Mouse (Mus musculus): ENCODE results near the gene Il1rap. TPM values are rescaled to one million over a fixed set of nuclear protein-coding genes. Genes with fewer than 3 reads are reported as not detected.

Il1rap gene
- polyA plus RNA-seq, 1 experiment, result 1.0 TPM

DNA sequence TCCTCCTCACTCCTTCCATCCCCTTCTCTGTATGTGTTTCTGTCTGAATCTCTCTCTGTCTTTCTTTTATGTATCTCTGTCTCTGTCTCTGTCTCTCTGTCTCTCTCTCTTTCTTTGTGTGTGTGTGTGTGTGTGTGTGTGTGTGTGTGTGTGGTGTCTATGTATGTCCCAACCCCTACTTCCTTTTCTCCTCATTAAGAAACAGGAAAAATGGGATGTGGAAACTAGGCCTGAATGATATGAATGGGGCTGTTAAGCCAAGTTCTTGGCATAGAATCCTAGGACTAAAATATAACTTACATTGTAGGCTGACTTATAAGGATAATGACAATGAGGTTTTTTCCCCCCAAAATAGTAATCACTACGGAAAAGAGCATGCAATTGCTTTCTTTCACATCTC, 149.4 kb downstream of the Il1rap start:
- H3K36me3 ChIP-seq (ENCODE audit: control insufficient read depth, insufficient read depth), result no peaks in the 10 kb centered on the region
- no peak overlapping the region for H3K4me2 ChIP-seq (ENCODE audit: low read depth)
- TF ChIP-seq TCF3 (IDR thresholded peaks at IDR 0.05; ENCODE audit: insufficient read length, low read depth), result no peak
- no peak for TF ChIP-seq POLR2A (IDR thresholded peaks at IDR 0.05; ENCODE audit: insufficient read length, low read depth)
- TF ChIP-seq MYOD1 (IDR thresholded peaks at IDR 0.05; ENCODE audit: control insufficient read depth in 1 of 3, insufficient read length in 2 of 3, low read depth in 2 of 3), result no peak
- no peak for TF ChIP-seq MAX (IDR thresholded peaks at IDR 0.05; ENCODE audit: low read depth)
- TF ChIP-seq POLR2AphosphoS2 (IDR thresholded peaks at IDR 0.05; ENCODE audit: insufficient read length, low read depth), result no peak
- no peak for TF ChIP-seq TCF12 (IDR thresholded peaks at IDR 0.05; ENCODE audit: insufficient read depth, poor library complexity, severe bottlenecking)
- TF ChIP-seq E2F4 (IDR thresholded peaks at IDR 0.05; ENCODE audit: insufficient read depth), result no peak
- TF ChIP-seq MYOG (IDR thresholded peaks at IDR 0.05; ENCODE audit: control insufficient read depth in 1 of 3, insufficient read depth in 1 of 3, insufficient read length in 2 of 3, low read depth in 2 of 3), result no peak
- no peak for TF ChIP-seq USF1 (IDR thresholded peaks at IDR 0.05; ENCODE audit: low read depth)
- TF ChIP-seq REST (IDR thresholded peaks at IDR 0.05; ENCODE audit: insufficient read depth, insufficient read length), result no peak
- TF ChIP-seq CEBPB (IDR thresholded peaks at IDR 0.05; ENCODE audit: insufficient read depth, poor library complexity, severe bottlenecking), result no peak
- no peak for TF ChIP-seq SRF (IDR thresholded peaks at IDR 0.05; ENCODE audit: control insufficient read depth, insufficient read length, low read depth)
- no peak overlapping the region for H3K4me3 ChIP-seq
- no peaks in the 10 kb centered on the region for H3K79me2 ChIP-seq (ENCODE audit: control insufficient read depth, insufficient read depth)
- H3K27me3 ChIP-seq (ENCODE audit: control insufficient read depth, insufficient read depth, insufficient read length), result no peaks in the 10 kb centered on the region
- H3ac ChIP-seq (ENCODE audit: control insufficient read depth, insufficient read length), result no peak overlapping the region

DNA sequence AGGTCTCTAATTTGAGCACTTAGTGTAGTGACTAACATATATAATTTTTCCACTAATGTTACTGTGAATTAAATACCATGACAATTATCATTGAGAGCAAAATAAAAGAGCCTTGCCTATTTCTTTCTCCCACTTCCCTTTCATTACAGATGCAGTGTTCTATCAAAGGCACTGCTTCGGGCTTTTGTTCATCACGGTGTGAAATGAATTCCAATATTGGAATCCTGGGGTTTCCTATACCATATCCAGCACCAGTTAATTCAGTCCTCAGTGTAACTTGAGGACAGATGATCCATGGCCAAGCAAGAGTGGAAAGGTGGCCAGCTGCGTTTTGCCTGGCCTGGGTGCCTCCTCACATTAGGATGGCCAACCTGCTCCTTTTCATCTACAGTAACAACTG, 151.1 kb downstream of the Il1rap start:
- no peaks in the 10 kb centered on the region for H3K36me3 ChIP-seq (ENCODE audit: control insufficient read depth, insufficient read depth)

DNA sequence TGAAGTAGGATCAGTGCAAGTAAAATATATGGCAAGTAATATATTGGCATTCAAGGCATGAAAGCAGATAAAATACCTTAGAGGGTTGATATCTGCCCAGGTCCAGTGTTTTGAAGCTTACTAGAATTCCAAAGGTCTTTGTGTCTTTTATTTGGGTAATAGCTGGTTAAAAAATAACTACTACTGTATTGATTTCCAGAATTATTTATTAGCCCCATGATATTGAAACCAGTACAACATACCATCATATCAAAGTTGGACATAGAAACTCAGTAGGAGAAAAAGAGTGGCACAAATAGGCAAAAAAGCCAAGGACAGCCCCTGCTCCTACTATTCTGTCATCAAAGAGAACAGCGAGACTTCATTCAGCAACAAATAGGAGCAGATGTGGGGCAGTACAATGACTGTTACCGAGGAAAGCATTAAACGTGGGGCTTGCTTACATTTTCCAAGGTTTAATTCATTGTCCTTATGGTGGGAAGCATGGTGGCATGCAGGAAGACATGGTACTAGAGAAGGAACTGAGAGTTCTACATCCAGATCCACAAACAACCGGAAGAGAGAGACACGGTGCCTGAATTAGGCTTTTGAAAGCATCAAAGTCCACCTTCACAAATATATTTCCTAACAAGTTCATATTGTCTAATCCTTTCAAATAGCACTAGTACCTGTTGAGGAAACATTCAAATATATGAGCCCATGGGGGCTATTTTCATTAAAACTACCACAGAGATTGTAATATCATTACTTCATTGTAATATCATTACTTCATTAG, 174.1 kb downstream of the Il1rap start:
- TF ChIP-seq MAX (IDR thresholded peaks at IDR 0.05; ENCODE audit: low read depth) (no peak), REST (IDR thresholded peaks at IDR 0.05; ENCODE audit: insufficient read depth, insufficient read length) (no peak), CEBPB (IDR thresholded peaks at IDR 0.05; ENCODE audit: insufficient read depth, poor library complexity, severe bottlenecking) (no peak), SRF (IDR thresholded peaks at IDR 0.05; ENCODE audit: control insufficient read depth, insufficient read length, low read depth) (no peak), TCF12 (IDR thresholded peaks at IDR 0.05; ENCODE audit: insufficient read depth, poor library complexity, severe bottlenecking) (no peak), POLR2A (IDR thresholded peaks at IDR 0.05; ENCODE audit: insufficient read length, low read depth) (no peak), USF1 (IDR thresholded peaks at IDR 0.05; ENCODE audit: low read depth) (no peak), E2F4 (IDR thresholded peaks at IDR 0.05; ENCODE audit: insufficient read depth) (no peak), TCF3 (IDR thresholded peaks at IDR 0.05; ENCODE audit: insufficient read length, low read depth) (no peak), POLR2AphosphoS2 (IDR thresholded peaks at IDR 0.05; ENCODE audit: insufficient read length, low read depth) (no peak), MYOD1 (IDR thresholded peaks at IDR 0.05; ENCODE audit: control insufficient read depth in 1 of 3, insufficient read length in 2 of 3, low read depth in 2 of 3) (no peak), MYOG (IDR thresholded peaks at IDR 0.05; ENCODE audit: control insufficient read depth in 1 of 3, insufficient read depth in 1 of 3, insufficient read length in 2 of 3, low read depth in 2 of 3) (no peak)
- H3K4me2 ChIP-seq (ENCODE audit: low read depth), result no peak overlapping the region
- no peaks in the 10 kb centered on the region for H3K36me3 ChIP-seq (ENCODE audit: control insufficient read depth, insufficient read depth)
- H3K79me2 ChIP-seq (ENCODE audit: control insufficient read depth, insufficient read depth), result no peaks in the 10 kb centered on the region
- H3K27me3 ChIP-seq (ENCODE audit: control insufficient read depth, insufficient read depth, insufficient read length), result no peaks in the 10 kb centered on the region
- no peak overlapping the region for H3K4me3 ChIP-seq
- H3ac ChIP-seq (ENCODE audit: control insufficient read depth, insufficient read length), result no peak overlapping the region

More for the DNA sequence above, 151.1 kb downstream of the Il1rap start:
- Histone ChIP-seq H3K79me2 (ENCODE audit: control insufficient read depth, insufficient read depth) (no peaks in the 10 kb centered on the region), H3ac (ENCODE audit: control insufficient read depth, insufficient read length) (no peak overlapping the region), H3K4me2 (ENCODE audit: low read depth) (no peak overlapping the region), H3K4me3 (no peak overlapping the region), H3K27me3 (ENCODE audit: control insufficient read depth, insufficient read depth, insufficient read length) (no peaks in the 10 kb centered on the region)
- TF ChIP-seq POLR2A (IDR thresholded peaks at IDR 0.05; ENCODE audit: insufficient read length, low read depth), result no peak
- no peak for TF ChIP-seq TCF3 (IDR thresholded peaks at IDR 0.05; ENCODE audit: insufficient read length, low read depth)
- no peak for TF ChIP-seq MYOD1 (IDR thresholded peaks at IDR 0.05; ENCODE audit: control insufficient read depth in 1 of 3, insufficient read length in 2 of 3, low read depth in 2 of 3)
- no peak for TF ChIP-seq MYOG (IDR thresholded peaks at IDR 0.05; ENCODE audit: control insufficient read depth in 1 of 3, insufficient read depth in 1 of 3, insufficient read length in 2 of 3, low read depth in 2 of 3)
- no peak for TF ChIP-seq USF1 (IDR thresholded peaks at IDR 0.05; ENCODE audit: low read depth)
- TF ChIP-seq TCF12 (IDR thresholded peaks at IDR 0.05; ENCODE audit: insufficient read depth, poor library complexity, severe bottlenecking), result no peak
- TF ChIP-seq E2F4 (IDR thresholded peaks at IDR 0.05; ENCODE audit: insufficient read depth), result no peak
- TF ChIP-seq REST (IDR thresholded peaks at IDR 0.05; ENCODE audit: insufficient read depth, insufficient read length), result no peak
- TF ChIP-seq POLR2AphosphoS2 (IDR thresholded peaks at IDR 0.05; ENCODE audit: insufficient read length, low read depth), result no peak
- TF ChIP-seq CEBPB (IDR thresholded peaks at IDR 0.05; ENCODE audit: insufficient read depth, poor library complexity, severe bottlenecking), result no peak
- TF ChIP-seq SRF (IDR thresholded peaks at IDR 0.05; ENCODE audit: control insufficient read depth, insufficient read length, low read depth), result no peak
- TF ChIP-seq MAX (IDR thresholded peaks at IDR 0.05; ENCODE audit: low read depth), result no peak

DNA sequence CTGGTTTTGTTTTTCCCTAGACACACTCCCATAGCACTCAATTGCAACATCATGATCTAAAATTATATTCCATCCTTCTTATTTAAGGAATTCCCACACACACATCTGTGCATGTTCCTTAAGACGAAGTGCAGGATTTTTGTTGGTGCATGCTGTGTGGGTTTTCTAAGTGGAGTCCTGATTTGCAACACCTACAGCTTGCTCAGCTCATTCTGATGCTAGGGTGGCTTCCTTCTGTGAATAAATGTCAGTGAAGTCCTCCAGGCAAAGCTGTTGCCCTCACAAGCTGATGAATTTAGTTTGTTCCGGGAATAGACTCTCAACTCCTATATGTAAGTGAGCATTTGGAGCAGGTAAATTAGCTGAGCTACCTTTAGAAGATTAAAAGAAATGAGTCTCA, 194.5 kb downstream of the Il1rap start:
- no peak for TF ChIP-seq REST (IDR thresholded peaks at IDR 0.05; ENCODE audit: insufficient read depth, insufficient read length)
- no peak for TF ChIP-seq SRF (IDR thresholded peaks at IDR 0.05; ENCODE audit: control insufficient read depth, insufficient read length, low read depth)
- TF ChIP-seq TCF3 (IDR thresholded peaks at IDR 0.05; ENCODE audit: insufficient read length, low read depth), result no peak
- TF ChIP-seq USF1 (IDR thresholded peaks at IDR 0.05; ENCODE audit: low read depth), result no peak
- TF ChIP-seq CEBPB (IDR thresholded peaks at IDR 0.05; ENCODE audit: insufficient read depth, poor library complexity, severe bottlenecking), result no peak
- TF ChIP-seq MYOD1 (IDR thresholded peaks at IDR 0.05; ENCODE audit: control insufficient read depth in 1 of 3, insufficient read length in 2 of 3, low read depth in 2 of 3), result no peak
- no peak for TF ChIP-seq E2F4 (IDR thresholded peaks at IDR 0.05; ENCODE audit: insufficient read depth)
- no peak for TF ChIP-seq TCF12 (IDR thresholded peaks at IDR 0.05; ENCODE audit: insufficient read depth, poor library complexity, severe bottlenecking)
- TF ChIP-seq POLR2AphosphoS2 (IDR thresholded peaks at IDR 0.05; ENCODE audit: insufficient read length, low read depth), result no peak
- TF ChIP-seq MAX (IDR thresholded peaks at IDR 0.05; ENCODE audit: low read depth), result no peak
- TF ChIP-seq MYOG (IDR thresholded peaks at IDR 0.05; ENCODE audit: control insufficient read depth in 1 of 3, insufficient read depth in 1 of 3, insufficient read length in 2 of 3, low read depth in 2 of 3), result no peak
- Histone ChIP-seq H3K36me3 (ENCODE audit: control insufficient read depth, insufficient read depth) (no peaks in the 10 kb centered on the region), H3K4me3 (no peak overlapping the region), H3K79me2 (ENCODE audit: control insufficient read depth, insufficient read depth) (no peaks in the 10 kb centered on the region), H3K4me2 (ENCODE audit: low read depth) (no peak overlapping the region), H3K27me3 (ENCODE audit: control insufficient read depth, insufficient read depth, insufficient read length) (no peaks in the 10 kb centered on the region), H3ac (ENCODE audit: control insufficient read depth, insufficient read length) (no peak overlapping the region)

Data from myocyte (in vitro differentiated cells).